Mouse (Mus musculus) liver, adult (tissue): ENCODE data around the gene Oas3.
"Not testable (repeated sequence)": the region's sequence is repeated elsewhere in the genome, so short reads cannot be mapped to it uniquely, and the experiment has no call there.

ENCODE experiments used
- GATA4 ChIP-seq: IDR thresholded peaks from 2 replicates; pipeline ENCODE4 v1.6.1; 2014; ENCODE audit warnings: mild to moderate bottlenecking, low read length; ENCODE audit not compliant: insufficient replicate concordance

The Oas3 gene

GRCm38 (mm10) chr5:120777478-120777877 is at the start of gene Oas3:
Gene Oas3, minus strand, starts transcription at chr5:120777661.
- TF ChIP-seq GATA4 = no peak

GRCm38 (mm10) chr5:120818999-120819398 is 41.5 kb upstream of the Oas3 start:
- no peak for TF ChIP-seq GATA4

GRCm38 (mm10) chr5:120815949-120816348 is 38.5 kb upstream of the Oas3 start:
- TF ChIP-seq GATA4 = no peak

GRCm38 (mm10) chr5:120813023-120813422 is 35.6 kb upstream of the Oas3 start:
- TF ChIP-seq GATA4 = no peak

GRCm38 (mm10) chr5:120811951-120812819 is 34.7 kb upstream of the Oas3 start, which contains the start of gene Oas1c:
Gene Oas1c, minus strand, starts transcription at chr5:120812514.
- no peak for TF ChIP-seq GATA4

- no peak for TF ChIP-seq GATA4
Observed at GRCm38 (mm10) chr5:120809171-120809570, 31.7 kb upstream of the Oas3 start.

- TF ChIP-seq GATA4 = no peak
Observed at GRCm38 (mm10) chr5:120806458-120806857, 29.0 kb upstream of the Oas3 start.

GRCm38 (mm10) chr5:120803596-120803995 is 26.1 kb upstream of the Oas3 start:
- TF ChIP-seq GATA4 = no peak

GRCm38 (mm10) chr5:120795480-120796034 is 18.1 kb upstream of the Oas3 start, which contains the start of gene Oas1e:
Gene Oas1e, minus strand, starts transcription at chr5:120795530.
- not testable (repeated sequence) for TF ChIP-seq GATA4

- no peak for TF ChIP-seq GATA4
Observed at GRCm38 (mm10) chr5:120793043-120793442, 15.6 kb upstream of the Oas3 start.

GRCm38 (mm10) chr5:120787042-120787441 is 9.6 kb upstream of the Oas3 start:
- TF ChIP-seq GATA4 = no peak

- no peak for TF ChIP-seq GATA4
Observed at GRCm38 (mm10) chr5:120782446-120782845, 5.0 kb upstream of the Oas3 start.

- TF ChIP-seq GATA4 = no peak
Observed at GRCm38 (mm10) chr5:120781646-120782045, 4.2 kb upstream of the Oas3 start.

- no peak for TF ChIP-seq GATA4
Observed at GRCm38 (mm10) chr5:120779922-120780321, 2.5 kb upstream of the Oas3 start.

GRCm38 (mm10) chr5:120778941-120779340 is 1.5 kb upstream of the Oas3 start:
- TF ChIP-seq GATA4 = no peak

- TF ChIP-seq GATA4 = no peak
Observed at GRCm38 (mm10) chr5:120776801-120777200, 660 bp downstream of the Oas3 start.
